Mouse (Mus musculus) heart, embryonic 10.5 days (tissue): ENCODE measurements around the gene Gm5662. TPM values are rescaled to one million over a fixed set of nuclear protein-coding genes. Genes with fewer than 3 reads are reported as not detected.
"Not testable (repeated sequence)": the region's sequence is repeated elsewhere in the genome, so short reads cannot be mapped to it uniquely, and the experiment has no call there.

Experiments
- DNase-seq: peaks from one replicate; pipeline ENCODE4 v3.0.0-alpha.2; 2017; ENCODE audit warnings: low spot score
- H3K27ac ChIP-seq: fragments of 300-500 bp; sonication (generic); 2 replicates; pipeline ENCODE4 v1.5.1; 2016; ENCODE audit warnings: mild to moderate bottlenecking
- H3K27me3 ChIP-seq: fragments of 300-500 bp; sonication (generic); 2 replicates; pipeline ENCODE4 v1.6.1; 2016; ENCODE audit warnings: mild to moderate bottlenecking; ENCODE audit not compliant: poor library complexity, insufficient read depth, severe bottlenecking
- H3K36me3 ChIP-seq: fragments of 300-500 bp; sonication (generic); 2 replicates; pipeline ENCODE4 v1.6.1; 2016; ENCODE audit warnings: mild to moderate bottlenecking, moderate library complexity
- H3K4me1 ChIP-seq: fragments of 300-500 bp; sonication (generic); 2 replicates; pipeline ENCODE4 v1.6.1; 2016; ENCODE audit warnings: mild to moderate bottlenecking
- H3K4me3 ChIP-seq: fragments of 300-500 bp; sonication (generic); 2 replicates; pipeline ENCODE4 v1.5.1; 2016; ENCODE audit warnings: mild to moderate bottlenecking, moderate library complexity
- H3K9me3 ChIP-seq: fragments of 300-500 bp; sonication (generic); 2 replicates; pipeline ENCODE4 v1.6.1; 2016; ENCODE audit warnings: mild to moderate bottlenecking, moderate library complexity
- WGBS: fragments of 180-500 bp; shearing (Covaris S2); methylation state at CpG from one replicate; pipeline ENCODE4 v1.1.7; 2016; 5-methylcytosine and 5-hydroxymethylcytosine counted together
- polyA plus RNA-seq: library from polyadenylated mRNA; unstranded; fragments of >200 nt; fragmentation: Nextera tagmentation; extraction: Ambion mirVana; gene quantifications from 2 replicates; pipeline ENCODE4 v1.2.1, GENCODE M21; 2016

Gene Gm5662
- not detected in 2 replicates for polyA plus RNA-seq

DNA sequence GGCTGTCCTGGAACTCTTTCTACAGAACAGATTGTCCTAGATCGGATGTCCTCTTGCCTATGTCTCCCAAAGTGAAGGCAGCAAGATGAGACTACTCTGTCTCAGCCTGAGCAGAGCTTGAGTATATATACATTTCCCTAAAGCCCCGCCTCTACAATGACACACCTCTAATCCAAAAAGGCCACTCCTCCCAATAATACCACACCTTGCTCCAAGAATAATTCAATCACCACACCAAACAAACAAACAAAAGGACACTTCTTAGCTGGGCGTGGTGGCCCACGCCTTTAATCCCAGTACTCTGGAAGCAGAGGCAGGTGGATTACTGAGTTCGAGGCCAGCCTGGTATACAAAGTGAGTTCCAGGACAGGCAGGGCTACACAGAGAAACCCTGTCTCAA lies at the start of gene Gm5662:
TSS of gene Gm5662 (minus strand) at position 101 of the 400 bp plus-strand sequence.
- WGBS: 83% methylated on average over 5 of the region's 5 CpGs
- H3K27me3 ChIP-seq, H3K27ac ChIP-seq, H3K4me3 ChIP-seq, DNase-seq, H3K4me1 ChIP-seq, H3K9me3 ChIP-seq, H3K36me3 ChIP-seq: not testable (repeated sequence)

- not testable (repeated sequence) for DNase-seq, H3K36me3 ChIP-seq, H3K27me3 ChIP-seq, H3K27ac ChIP-seq, H3K9me3 ChIP-seq, H3K4me1 ChIP-seq, H3K4me3 ChIP-seq
- WGBS: 86% methylated on average over 2 of the region's 2 CpGs
Observed at GRCm38 (mm10) chr12:88323926-88324325, 49.6 kb upstream of the Gm5662 start, which contains the start of gene Gm5039. TSS of gene Gm5039 (minus strand) at chr12:88324026.

GRCm38 (mm10) chr12:88314556-88314955 lies 40.3 kb upstream of the Gm5662 start:
- no peak overlapping the region for H3K27ac ChIP-seq
- no peaks in the 10 kb centered on the region for H3K27me3 ChIP-seq
- H3K9me3 ChIP-seq: no peaks in the 10 kb centered on the region
- H3K36me3 ChIP-seq: no peaks in the 10 kb centered on the region
- WGBS: 58% methylated on average over 3 of the region's 3 CpGs
- no peaks in the 10 kb centered on the region for H3K4me1 ChIP-seq
- no peak for DNase-seq
- H3K4me3 ChIP-seq: no peak overlapping the region

GRCm38 (mm10) chr12:88297171-88297570 lies 22.9 kb upstream of the Gm5662 start:
- not testable (repeated sequence) for H3K4me1 ChIP-seq, H3K36me3 ChIP-seq, H3K27me3 ChIP-seq, H3K27ac ChIP-seq, H3K9me3 ChIP-seq, DNase-seq, H3K4me3 ChIP-seq
- 68% methylated on average over 2 of the region's 2 CpGs for WGBS

DNA sequence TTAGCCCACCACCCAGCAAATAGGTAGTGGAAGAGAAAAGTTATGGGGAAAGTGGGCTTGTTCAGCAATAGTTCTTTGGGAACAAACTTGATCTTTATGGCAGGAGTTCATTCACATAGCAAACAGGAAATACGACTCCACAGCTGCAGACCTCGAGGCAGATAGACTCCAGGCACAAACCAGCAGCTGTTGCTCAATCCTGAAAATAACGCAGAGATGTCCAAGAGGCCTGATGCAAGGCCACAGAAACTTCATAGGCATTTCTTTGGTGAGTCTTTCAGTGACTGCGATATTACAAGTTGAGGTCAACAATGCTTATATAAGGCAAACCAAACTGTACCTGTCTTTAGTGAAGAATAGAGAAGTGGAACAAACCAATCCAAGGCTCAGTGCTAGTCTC lies 18.8 kb upstream of the Gm5662 start:
- not testable (repeated sequence) for DNase-seq, H3K4me3 ChIP-seq

GRCm38 (mm10) chr12:88285224-88285623 lies 10.9 kb upstream of the Gm5662 start:
- not testable (repeated sequence) for H3K4me1 ChIP-seq, H3K27me3 ChIP-seq, H3K36me3 ChIP-seq, DNase-seq, H3K4me3 ChIP-seq, H3K9me3 ChIP-seq, H3K27ac ChIP-seq
- 77% methylated on average over 5 of the region's 5 CpGs for WGBS

More for the DNA sequence above, 18.8 kb upstream of the Gm5662 start:
- H3K36me3 ChIP-seq, H3K27me3 ChIP-seq, H3K9me3 ChIP-seq, H3K4me1 ChIP-seq, H3K27ac ChIP-seq: not testable (repeated sequence)
- 62% methylated on average over 4 of the region's 4 CpGs for WGBS

DNA sequence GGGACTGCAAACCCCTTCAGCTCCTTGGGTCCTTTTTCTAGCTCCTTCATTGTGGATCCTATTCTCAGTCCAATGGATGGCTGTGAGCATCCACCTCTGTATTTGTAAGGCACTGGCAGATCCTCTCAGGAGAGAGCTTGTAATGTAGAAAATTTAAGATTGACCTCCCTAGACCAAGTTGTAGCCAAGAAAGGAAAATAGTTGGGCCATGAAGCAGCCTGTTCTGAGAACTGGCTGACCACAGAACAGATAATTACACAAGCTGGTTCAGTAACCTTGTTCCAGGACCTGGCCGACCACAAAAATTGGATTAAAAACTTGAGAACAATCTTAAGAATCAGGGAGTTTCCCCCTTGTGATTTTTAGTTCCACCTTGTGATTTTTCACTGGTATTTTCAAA lies 17.1 kb downstream of the Gm5662 start:
- 39% methylated on average over 1 of the region's 1 CpGs for WGBS

GRCm38 (mm10) chr12:88255917-88256316 lies 18.4 kb downstream of the Gm5662 start:
- not testable (repeated sequence) for H3K27me3 ChIP-seq, DNase-seq, H3K27ac ChIP-seq, H3K4me3 ChIP-seq, H3K9me3 ChIP-seq, H3K4me1 ChIP-seq, H3K36me3 ChIP-seq
- 54% methylated on average over 2 of the region's 2 CpGs for WGBS

More for the DNA sequence above, 17.1 kb downstream of the Gm5662 start:
- no peaks in the 10 kb centered on the region for H3K27me3 ChIP-seq
- no peak for DNase-seq
- no peaks in the 10 kb centered on the region for H3K4me1 ChIP-seq
- no peaks in the 10 kb centered on the region; the same call in 1 of the 2 replicates for H3K9me3 ChIP-seq
- H3K27ac ChIP-seq: no peak overlapping the region
- no peak overlapping the region for H3K4me3 ChIP-seq
- no peaks in the 10 kb centered on the region for H3K36me3 ChIP-seq

DNA sequence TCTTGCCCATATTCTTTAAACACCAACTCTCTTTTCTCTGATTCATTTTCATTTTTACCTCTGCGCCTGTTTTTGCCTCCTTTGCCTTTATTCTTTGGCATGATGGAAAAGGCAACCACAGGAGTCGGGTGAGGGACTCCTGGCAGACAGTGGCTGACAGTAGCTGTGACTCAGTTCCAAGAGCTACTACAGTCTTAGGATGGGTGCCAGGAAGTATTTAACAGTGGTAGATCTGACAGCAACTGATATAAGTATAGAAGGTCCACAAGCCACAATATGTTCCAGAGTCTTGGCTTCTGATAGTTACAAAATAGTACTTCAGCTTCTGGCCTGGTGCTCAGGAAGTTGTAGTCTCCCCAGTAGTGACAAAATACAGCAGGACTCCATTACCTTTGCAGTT lies 24.3 kb downstream of the Gm5662 start, which contains the start of gene Gm8332:
TSS of gene Gm8332 (minus strand) at position 101 of the 400 bp plus-strand sequence.
- H3K4me1 ChIP-seq, H3K27ac ChIP-seq, H3K9me3 ChIP-seq, DNase-seq, H3K36me3 ChIP-seq, H3K27me3 ChIP-seq, H3K4me3 ChIP-seq: not testable (repeated sequence)
- WGBS: 74% methylated on average over 2 of the region's 2 CpGs

GRCm38 (mm10) chr12:88245786-88246185 lies 28.5 kb downstream of the Gm5662 start:
- H3K4me3 ChIP-seq, DNase-seq, H3K27ac ChIP-seq, H3K4me1 ChIP-seq, H3K27me3 ChIP-seq, H3K9me3 ChIP-seq, H3K36me3 ChIP-seq: not testable (repeated sequence)

DNA sequence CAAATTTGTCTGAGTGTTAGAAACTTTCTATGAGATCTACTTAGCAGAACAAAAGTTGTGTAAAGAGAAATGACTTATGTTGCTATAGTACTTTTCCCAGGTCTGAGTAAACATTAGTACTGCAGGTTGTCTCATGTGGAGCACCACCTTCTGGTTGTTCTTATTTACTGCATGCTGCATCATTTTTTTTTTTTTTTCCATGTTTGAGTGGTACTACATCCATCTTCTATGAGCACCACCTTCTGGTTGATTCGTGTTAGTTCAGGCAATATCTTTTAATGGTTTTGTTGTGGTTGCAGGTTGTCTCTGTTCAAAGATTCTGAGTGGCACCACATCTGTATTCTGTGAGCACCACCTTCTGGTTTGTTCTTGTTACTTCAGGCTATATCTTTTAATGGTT lies 31.4 kb downstream of the Gm5662 start:
- not testable (repeated sequence) for H3K4me1 ChIP-seq, H3K36me3 ChIP-seq, DNase-seq, H3K27me3 ChIP-seq, H3K4me3 ChIP-seq, H3K9me3 ChIP-seq, H3K27ac ChIP-seq
- WGBS: 67% methylated on average over 1 of the region's 1 CpGs

Other genes with a start within 250 kb of the Gm5662 start
- not detected in 2 replicates for gene Gm2056, start 247.5 kb downstream of the Gm5662 start, polyA plus RNA-seq
- not detected in 2 replicates for gene Gm16368, start 190.8 kb downstream of the Gm5662 start, polyA plus RNA-seq
- gene Gm10436, start 92.4 kb downstream of the Gm5662 start, polyA plus RNA-seq: not detected in 2 replicates
- gene Gm8332, start 24.4 kb downstream of the Gm5662 start, polyA plus RNA-seq: not detected in 2 replicates
- not detected in 2 replicates for gene Gm5039, start 49.5 kb upstream of the Gm5662 start, polyA plus RNA-seq
- gene Adck1, start 86.1 kb upstream of the Gm5662 start, polyA plus RNA-seq: 22.1 and 22.5 TPM in 2 replicates